In the genomic region with DNA sequence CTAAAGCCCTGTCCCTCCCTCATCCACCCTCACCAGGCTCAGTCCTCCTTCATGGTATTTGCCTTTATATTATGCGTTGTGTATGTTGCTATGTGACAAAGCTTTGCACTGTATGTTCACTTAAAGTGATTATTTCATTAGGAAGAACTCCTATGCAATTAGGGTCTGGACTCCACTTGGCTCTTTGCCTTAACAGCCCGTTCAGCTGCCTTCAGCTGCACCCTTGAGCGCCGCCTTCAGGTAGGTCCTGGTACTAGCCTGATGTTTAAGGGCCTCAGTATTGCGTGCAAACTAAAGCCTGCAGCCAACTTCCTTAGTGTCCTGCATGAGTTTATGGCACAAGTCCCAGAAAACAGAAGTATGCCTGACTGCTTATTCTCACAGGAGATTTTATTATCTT, we compare ENCODE assay signal across 9 mouse cellular contexts.
DNase-seq lines count a peak whose midpoint lies in the region; ATAC-seq and TF ChIP-seq lines count a peak whose summit lies in the region.
"Had no signal": no experiment of that assay in that cellular context is flagged by ENCODE, and none has a peak within 500 bp of the region (broad histone marks: within the 10 kb centered on the region; RNA-seq: fewer than 3 reads in every experiment).

No protein-coding gene starts in this region.

- H3K9ac ChIP-seq in heart, postnatal 0 days (replicated peaks; ENCODE audit: low read depth, low read length): no peak overlapping the region
- H3K9ac ChIP-seq: limb, embryonic 12.5 days had no signal

- 0 out of 2 replicates have a peak, but pooled peaks cover 9% of the 10 kb centered on the region for H3K4me1 ChIP-seq in heart, postnatal 0 days (ENCODE audit: control insufficient read depth, insufficient read depth)
- H3K4me1 ChIP-seq: limb, embryonic 12.5 days had no signal

- no peak for TF ChIP-seq EP300 in heart, postnatal 0 days (IDR thresholded peaks at IDR 0.05; ENCODE audit: low read depth)

- 27% methylated on average over 5 of the region's 5 CpGs for WGBS in heart, postnatal 0 days

- no peaks in the 10 kb centered on the region for H3K9me3 ChIP-seq in heart, postnatal 0 days (replicated peaks; ENCODE audit: control insufficient read depth, low read length)
- H3K9me3 ChIP-seq: limb, embryonic 12.5 days had no signal

- H3K4me3 ChIP-seq in heart, postnatal 0 days (ENCODE audit: low read depth, low read length): no peak overlapping the region
- H3K4me3 ChIP-seq: limb, embryonic 12.5 days had no signal

- H3K27me3 ChIP-seq in heart, postnatal 0 days (ENCODE audit: control insufficient read depth, insufficient read depth, low read length): no peaks in the 10 kb centered on the region

- H3K4me2 ChIP-seq in heart, postnatal 0 days (ENCODE audit: low read depth, low read length): no peak overlapping the region
- H3K4me2 ChIP-seq: limb, embryonic 12.5 days had no signal

- H3K36me3 ChIP-seq in heart, postnatal 0 days (replicated peaks; ENCODE audit: control insufficient read depth, insufficient read depth, low read length): no peaks in the 10 kb centered on the region
- H3K36me3 ChIP-seq: limb, embryonic 12.5 days had no signal

- no peak overlapping the region for H3K27ac ChIP-seq in heart, postnatal 0 days (ENCODE audit: low read depth)
- H3K27ac ChIP-seq: limb, embryonic 12.5 days had no signal

- ATAC-seq in heart, postnatal 0 days (ENCODE audit: insufficient read depth, low read depth): 0 out of 2 replicates have a peak, but pooled peaks have one; percentile 36
- peak; percentile 68 for ATAC-seq in common myeloid progenitor, adult 5-6 weeks (replicated peaks; ENCODE audit: low read depth, poor library complexity, severe bottlenecking)

- TF ChIP-seq CTCF in heart, postnatal 0 days (IDR thresholded peaks at IDR 0.05; ENCODE audit: low read depth): peak; percentile 43

- DNase-seq in heart, postnatal 0 days (ENCODE audit: low spot score): no peak
- DNase-seq in heart, adult 9 months (ENCODE audit: low spot score in 2 of 2): no peak
- peak; percentile 51 for DNase-seq in right cerebral cortex, postnatal 4 days
- DNase-seq in right cerebral cortex, postnatal 36 days (ENCODE audit: low spot score in 2 of 2): no peak
- peak; percentile 43 for DNase-seq in lung, postnatal 14 days
- DNase-seq in thymus, postnatal 36 days: peak; percentile 75 to 81
- no peak for DNase-seq in layer of hippocampus, postnatal 14 days (ENCODE audit: low spot score in 2 of 2)

Comparison
In these comparisons a context has a peak if more than half of its experiments do, and no peak if none do; other contexts are left out.
1. DNase-seq: peak in right cerebral cortex, postnatal 4 days (single experiment), lung, postnatal 14 days (single experiment) and thymus, postnatal 36 days (2 of 2); none in heart, postnatal 0 days (single experiment), heart, adult 9 months (0 of 2), right cerebral cortex, postnatal 36 days (0 of 2) and layer of hippocampus, postnatal 14 days (0 of 2).